Mouse (Mus musculus) megakaryocyte, embryonic 14.5 days (primary cell): ENCODE measurements around the gene Tbkbp1.

ENCODE experiments used
- FLI1 ChIP-seq: IDR thresholded peaks from 2 replicates; pipeline ENCODE4 v1.6.1; 2012; ENCODE audit warnings: low read length, inconsistent platforms, mixed read lengths
- GATA1 ChIP-seq: IDR thresholded peaks from 3 replicates; pipeline ENCODE4 v1.6.1; 2012; ENCODE audit warnings: mixed read lengths, low read length, inconsistent platforms, borderline replicate concordance

GRCm38 (mm10) chr11:97149026-97149425 lies 2.3 kb downstream of the Tbkbp1 start:
- TF ChIP-seq GATA1 (no peak), FLI1 (no peak)
